Mouse (Mus musculus) neural tube, embryonic 15.5 days (tissue): ENCODE data around the gene Tbc1d4. TPM values are rescaled to one million over a fixed set of nuclear protein-coding genes. Genes with fewer than 3 reads are reported as not detected.

ENCODE experiments used
- ATAC-seq: fragments of 200-750 bp; cut with Nextera tagmentation; 2 replicates; pipeline ENCODE4 v1.8.0; 2017; ENCODE audit warnings: mild to moderate bottlenecking, moderate TSS enrichment, moderate library complexity; ENCODE audit not compliant: low FRiP score
- H3K27ac ChIP-seq: fragments of 300-500 bp; sonication (generic); replicated peaks from 2 replicates; pipeline ENCODE4 v1.5.1; 2015; ENCODE audit warnings: mild to moderate bottlenecking, inconsistent platforms
- H3K27me3 ChIP-seq: fragments of 300-500 bp; sonication (generic); replicated peaks from 2 replicates; pipeline ENCODE4 v1.6.1; 2015; ENCODE audit warnings: inconsistent platforms
- H3K36me3 ChIP-seq: fragments of 300-500 bp; sonication (generic); 2 replicates; pipeline ENCODE4 v1.6.1; 2015; ENCODE audit warnings: inconsistent platforms
- H3K4me1 ChIP-seq: fragments of 300-500 bp; sonication (generic); 2 replicates; pipeline ENCODE4 v1.6.1; 2015; ENCODE audit warnings: inconsistent platforms
- H3K4me2 ChIP-seq: fragments of 300-500 bp; sonication (generic); 2 replicates; pipeline ENCODE4 v1.6.1; 2015; ENCODE audit warnings: inconsistent platforms, mild to moderate bottlenecking, moderate library complexity
- H3K4me3 ChIP-seq: fragments of 300-500 bp; sonication (generic); replicated peaks from 2 replicates; pipeline ENCODE4 v1.5.1; 2015; ENCODE audit warnings: mild to moderate bottlenecking, inconsistent platforms
- H3K9ac ChIP-seq: fragments of 300-500 bp; sonication (generic); replicated peaks from 2 replicates; pipeline ENCODE4 v1.6.1; 2015; ENCODE audit warnings: mild to moderate bottlenecking, inconsistent platforms
- H3K9me3 ChIP-seq: fragments of 300-500 bp; sonication (generic); replicated peaks from 2 replicates; pipeline ENCODE4 v1.6.1; 2016; ENCODE audit warnings: inconsistent platforms
- WGBS: fragments of 180-500 bp; shearing (Covaris S2); methylation state at CpG from one replicate; pipeline ENCODE4 v1.1.7; 2015; ENCODE audit warnings: mixed read lengths; 5-methylcytosine and 5-hydroxymethylcytosine counted together
- polyA plus RNA-seq: library from polyadenylated mRNA; unstranded; fragments of >200 nt; fragmentation: Nextera tagmentation; extraction: Ambion mirVana; gene quantifications from 2 replicates; pipeline ENCODE4 v1.2.1, GENCODE M21; 2015

Gene Tbc1d4
- polyA plus RNA-seq, 1 experiment from 2014 or later, result 8.4 TPM

GRCm38 (mm10) chr14:101617680-101618079 is 8.7 kb upstream of the Tbc1d4 start:
- Histone ChIP-seq H3K9me3 (no peaks in the 10 kb centered on the region), H3K36me3 (no peaks in the 10 kb centered on the region), H3K4me2 (no peak overlapping the region), H3K9ac (no peak overlapping the region), H3K27ac (no peak overlapping the region), H3K4me3 (no peak overlapping the region), H3K4me1 (no peaks in the 10 kb centered on the region), H3K27me3 (no peaks in the 10 kb centered on the region)
- 90% methylated on average over 5 of the region's 5 CpGs for WGBS
- ATAC-seq, result no peak

GRCm38 (mm10) chr14:101616178-101616577 is 7.2 kb upstream of the Tbc1d4 start:
- no peak overlapping the region for H3K4me2 ChIP-seq
- no peak for ATAC-seq
- 79% methylated on average over 9 of the region's 9 CpGs for WGBS
- H3K4me3 ChIP-seq, result no peak overlapping the region
- no peak overlapping the region for H3K9ac ChIP-seq
- no peak overlapping the region for H3K27ac ChIP-seq
- no peaks in the 10 kb centered on the region for H3K36me3 ChIP-seq
- no peaks in the 10 kb centered on the region for H3K4me1 ChIP-seq
- H3K9me3 ChIP-seq, result no peaks in the 10 kb centered on the region
- no peaks in the 10 kb centered on the region for H3K27me3 ChIP-seq

GRCm38 (mm10) chr14:101613206-101613605 is 4.2 kb upstream of the Tbc1d4 start:
- H3K4me1 ChIP-seq, result no peaks in the 10 kb centered on the region
- no peak overlapping the region for H3K4me2 ChIP-seq
- no peak overlapping the region for H3K4me3 ChIP-seq
- H3K9ac ChIP-seq, result no peak overlapping the region
- no peak for ATAC-seq
- H3K27me3 ChIP-seq, result no peaks in the 10 kb centered on the region
- WGBS, result 69% methylated on average over 1 of the region's 1 CpGs
- no peaks in the 10 kb centered on the region for H3K9me3 ChIP-seq
- no peak overlapping the region for H3K27ac ChIP-seq
- no peaks in the 10 kb centered on the region for H3K36me3 ChIP-seq

GRCm38 (mm10) chr14:101610701-101611100 is 1.7 kb upstream of the Tbc1d4 start:
- Histone ChIP-seq H3K27ac (no peak overlapping the region), H3K36me3 (no peaks in the 10 kb centered on the region), H3K9me3 (no peaks in the 10 kb centered on the region), H3K4me1 (peaks cover 8% of the 10 kb centered on the region), H3K9ac (no peak overlapping the region), H3K4me3 (no peak overlapping the region), H3K27me3 (no peaks in the 10 kb centered on the region), H3K4me2 (no peak overlapping the region)
- 89% methylated on average over 10 of the region's 10 CpGs for WGBS
- ATAC-seq, result no peak

- peaks cover 8% of the 10 kb centered on the region for H3K4me1 ChIP-seq
- peak overlapping the region; percentile 74 for H3K9ac ChIP-seq
- H3K27ac ChIP-seq, result peak overlapping the region; percentile 73; the same call in 1 of the 2 replicates
- no peaks in the 10 kb centered on the region for H3K9me3 ChIP-seq
- ATAC-seq, result peak; percentile 72
- no peaks in the 10 kb centered on the region for H3K36me3 ChIP-seq
- peak overlapping the region; percentile 69 for H3K4me3 ChIP-seq
- H3K27me3 ChIP-seq, result no peaks in the 10 kb centered on the region
- under 1% methylated on average over 60 of the region's 62 CpGs for whole genome bisulfite sequencing
- peak overlapping the region; percentile 91 for H3K4me2 ChIP-seq
Observed at GRCm38 (mm10) chr14:101607631-101608518, 1.1 kb downstream of the Tbc1d4 start.

- Histone ChIP-seq H3K9ac (no peak overlapping the region), H3K4me3 (no peak overlapping the region), H3K36me3 (no peaks in the 10 kb centered on the region), H3K4me2 (peak overlapping the region; percentile 11; the same call in 1 of the 2 replicates), H3K4me1 (peaks cover 8% of the 10 kb centered on the region), H3K27me3 (no peaks in the 10 kb centered on the region), H3K9me3 (no peaks in the 10 kb centered on the region), H3K27ac (no peak overlapping the region)
- ATAC-seq, result no peak
- WGBS, result 70% methylated on average over 2 of the region's 2 CpGs
Observed at GRCm38 (mm10) chr14:101605843-101606242, 3.1 kb downstream of the Tbc1d4 start.

GRCm38 (mm10) chr14:101602851-101603250 is 6.1 kb downstream of the Tbc1d4 start:
- ATAC-seq, result no peak
- H3K9me3 ChIP-seq, result no peaks in the 10 kb centered on the region
- H3K27ac ChIP-seq, result no peak overlapping the region
- no peaks in the 10 kb centered on the region for H3K36me3 ChIP-seq
- WGBS, result 31% methylated on average over 3 of the region's 3 CpGs
- peaks cover 7% of the 10 kb centered on the region for H3K4me1 ChIP-seq
- H3K4me2 ChIP-seq, result no peak overlapping the region
- no peak overlapping the region for H3K4me3 ChIP-seq
- no peak overlapping the region for H3K9ac ChIP-seq
- H3K27me3 ChIP-seq, result no peaks in the 10 kb centered on the region

GRCm38 (mm10) chr14:101597096-101597715 is 11.8 kb downstream of the Tbc1d4 start:
- 91% methylated on average over 13 of the region's 14 CpGs for WGBS
- Histone ChIP-seq H3K36me3 (no peaks in the 10 kb centered on the region), H3K9ac (no peak overlapping the region), H3K27ac (no peak overlapping the region), H3K27me3 (no peaks in the 10 kb centered on the region), H3K4me2 (no peak overlapping the region), H3K9me3 (no peaks in the 10 kb centered on the region), H3K4me3 (no peak overlapping the region), H3K4me1 (no peaks in the 10 kb centered on the region)
- no peak for ATAC-seq

- no peak overlapping the region for H3K4me2 ChIP-seq
- WGBS, result 96% methylated on average over 9 of the region's 9 CpGs
- no peak overlapping the region for H3K4me3 ChIP-seq
- no peaks in the 10 kb centered on the region for H3K9me3 ChIP-seq
- no peaks in the 10 kb centered on the region for H3K27me3 ChIP-seq
- H3K9ac ChIP-seq, result no peak overlapping the region
- no peaks in the 10 kb centered on the region for H3K4me1 ChIP-seq
- H3K27ac ChIP-seq, result no peak overlapping the region
- no peak for ATAC-seq
- no peaks in the 10 kb centered on the region for H3K36me3 ChIP-seq
Observed at GRCm38 (mm10) chr14:101596691-101597090, 12.3 kb downstream of the Tbc1d4 start.

- Histone ChIP-seq H3K36me3 (no peaks in the 10 kb centered on the region), H3K27ac (no peak overlapping the region), H3K4me1 (no peaks in the 10 kb centered on the region), H3K4me2 (no peak overlapping the region), H3K4me3 (no peak overlapping the region), H3K9me3 (no peaks in the 10 kb centered on the region), H3K27me3 (no peaks in the 10 kb centered on the region), H3K9ac (no peak overlapping the region)
- ATAC-seq, result no peak
- 92% methylated on average over 13 of the region's 13 CpGs for WGBS
Observed at GRCm38 (mm10) chr14:101595301-101596080, 13.5 kb downstream of the Tbc1d4 start.

GRCm38 (mm10) chr14:101594001-101594400 is 15.0 kb downstream of the Tbc1d4 start:
- Histone ChIP-seq H3K4me2 (no peak overlapping the region), H3K27ac (no peak overlapping the region), H3K4me1 (no peaks in the 10 kb centered on the region), H3K9ac (no peak overlapping the region), H3K4me3 (no peak overlapping the region), H3K36me3 (no peaks in the 10 kb centered on the region), H3K9me3 (no peaks in the 10 kb centered on the region), H3K27me3 (no peaks in the 10 kb centered on the region)
- ATAC-seq, result no peak
- 88% methylated on average over 5 of the region's 5 CpGs for WGBS
